Mouse (Mus musculus) midbrain, embryonic 14.5 days (tissue): ENCODE results near the gene Itpa. TPM values are rescaled to one million over a fixed set of nuclear protein-coding genes. Genes with fewer than 3 reads are reported as not detected.

Experiments used
- ATAC-seq: fragments of 200-750 bp; cut with Nextera tagmentation; 2 replicates; pipeline ENCODE4 v1.8.0; 2017; ENCODE audit warnings: moderate number of reproducible peaks, moderate library complexity; ENCODE audit not compliant: low FRiP score, low TSS enrichment
- DNase-seq: peaks from one replicate; pipeline ENCODE4 v3.0.0-alpha.2; 2015
- H3K27ac ChIP-seq: fragments of 300-500 bp; sonication (generic); replicated peaks from 2 replicates; pipeline ENCODE4 v1.5.1; 2014; ENCODE audit warnings: mild to moderate bottlenecking, low read depth, low read length, moderate library complexity
- H3K27me3 ChIP-seq: fragments of 300-500 bp; sonication (generic); 2 replicates; pipeline ENCODE4 v1.6.1; 2014; ENCODE audit warnings: low read length, control low read depth, mixed read lengths; ENCODE audit not compliant: control insufficient read depth, insufficient read depth
- H3K36me3 ChIP-seq: fragments of 300-500 bp; sonication (generic); 2 replicates; pipeline ENCODE4 v1.6.1; 2014; ENCODE audit warnings: low read length, control low read depth; ENCODE audit not compliant: control insufficient read depth, insufficient read depth
- H3K4me1 ChIP-seq: fragments of 300-500 bp; sonication (generic); 2 replicates; pipeline ENCODE4 v1.6.1; 2014; ENCODE audit warnings: mild to moderate bottlenecking, antibody characterized with exemption, low read length, control low read depth; ENCODE audit not compliant: control insufficient read depth, insufficient read depth
- H3K4me2 ChIP-seq: fragments of 300-500 bp; sonication (generic); 2 replicates; pipeline ENCODE4 v1.6.1; 2014; ENCODE audit warnings: mild to moderate bottlenecking, low read length, moderate library complexity
- H3K4me3 ChIP-seq: fragments of 300-500 bp; sonication (generic); replicated peaks from 2 replicates; pipeline ENCODE4 v1.5.1; 2014; ENCODE audit warnings: low read depth, low read length
- H3K9ac ChIP-seq: fragments of 300-500 bp; sonication (generic); replicated peaks from 2 replicates; pipeline ENCODE4 v1.6.1; 2014; ENCODE audit warnings: mild to moderate bottlenecking, low read length, moderate library complexity
- H3K9me3 ChIP-seq: fragments of 300-500 bp; sonication (generic); 2 replicates; pipeline ENCODE4 v1.6.1; 2016; ENCODE audit warnings: low read length, control low read depth, mixed read lengths; ENCODE audit not compliant: control insufficient read depth
- WGBS: fragments of 180-500 bp; shearing (Covaris S2); extraction: QIAGEN DNeasy Blood & Tissue Kit; methylation state at CpG from one replicate; pipeline ENCODE4 v1.1.7; 2014; 5-methylcytosine and 5-hydroxymethylcytosine counted together
- polyA plus RNA-seq: library from polyadenylated mRNA; unstranded; fragments of >200 nt; fragmentation: Nextera tagmentation; extraction: Ambion mirVana; gene quantifications from 2 replicates; pipeline ENCODE4 v1.2.1, GENCODE M21; 2014

The Itpa gene
- polyA plus RNA-seq, 1 experiment from 2014 or later, result 135 TPM

DNA sequence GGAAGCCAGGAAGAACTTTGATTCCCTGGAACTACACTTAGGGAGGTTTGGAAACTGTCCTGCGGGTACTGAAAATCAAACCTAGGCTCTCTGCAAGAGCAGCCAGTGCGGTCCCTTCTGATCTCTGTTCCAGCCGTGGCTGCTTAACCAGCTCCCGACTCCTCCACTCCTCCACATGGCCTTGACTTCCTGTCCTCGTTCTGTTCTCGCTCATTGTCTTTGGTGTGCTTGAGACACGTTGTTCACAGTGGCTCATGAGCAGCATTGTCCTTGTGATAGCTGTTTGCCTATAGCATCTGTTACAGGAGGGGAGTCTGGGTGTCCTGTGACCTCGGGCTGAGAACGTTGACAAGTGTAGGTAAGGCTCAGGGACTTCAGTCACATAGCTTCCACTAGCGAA lies 9.8 kb downstream of the Itpa start:
- whole genome bisulfite sequencing, result 93% methylated on average over 10 of the region's 10 CpGs

DNA sequence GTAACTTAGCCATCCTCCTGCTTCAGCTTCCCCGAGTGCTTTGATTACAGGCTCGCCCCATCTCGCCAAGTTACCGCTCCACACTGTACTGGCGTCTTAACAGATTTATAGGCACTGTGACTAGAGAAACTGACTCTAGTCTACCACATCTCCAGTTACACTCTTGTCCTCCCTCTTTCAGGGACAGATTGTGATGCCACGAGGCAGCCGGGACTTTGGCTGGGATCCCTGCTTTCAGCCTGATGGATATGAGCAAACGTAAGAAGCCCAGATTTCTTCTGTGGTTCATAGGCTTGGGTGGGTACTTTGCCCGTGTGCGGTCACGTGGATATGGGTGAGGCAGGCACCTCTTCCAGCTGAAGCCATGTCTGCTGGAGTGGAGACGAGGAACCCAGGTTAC lies 11.7 kb downstream of the Itpa start:
- no peak overlapping the region for H3K9ac ChIP-seq
- H3K4me1 ChIP-seq, result no peaks in the 10 kb centered on the region
- DNase-seq (no peak), ATAC-seq (no peak)
- WGBS, result 95% methylated on average over 12 of the region's 12 CpGs
- H3K27me3 ChIP-seq, result no peaks in the 10 kb centered on the region
- H3K27ac ChIP-seq, result no peak overlapping the region
- no peaks in the 10 kb centered on the region for H3K9me3 ChIP-seq
- H3K4me2 ChIP-seq, result no peak overlapping the region
- peaks cover 98% of the 10 kb centered on the region for H3K36me3 ChIP-seq
- H3K4me3 ChIP-seq, result no peak overlapping the region

More for the DNA sequence above, 9.8 kb downstream of the Itpa start:
- H3K4me2 ChIP-seq, result no peak overlapping the region
- H3K4me1 ChIP-seq, result no peaks in the 10 kb centered on the region
- no peaks in the 10 kb centered on the region for H3K27me3 ChIP-seq
- no peak for ATAC-seq
- H3K36me3 ChIP-seq, result peaks cover 98% of the 10 kb centered on the region
- DNase-seq, result no peak
- H3K4me3 ChIP-seq, result no peak overlapping the region
- H3K27ac ChIP-seq, result no peak overlapping the region
- H3K9ac ChIP-seq, result no peak overlapping the region
- no peaks in the 10 kb centered on the region for H3K9me3 ChIP-seq

DNA sequence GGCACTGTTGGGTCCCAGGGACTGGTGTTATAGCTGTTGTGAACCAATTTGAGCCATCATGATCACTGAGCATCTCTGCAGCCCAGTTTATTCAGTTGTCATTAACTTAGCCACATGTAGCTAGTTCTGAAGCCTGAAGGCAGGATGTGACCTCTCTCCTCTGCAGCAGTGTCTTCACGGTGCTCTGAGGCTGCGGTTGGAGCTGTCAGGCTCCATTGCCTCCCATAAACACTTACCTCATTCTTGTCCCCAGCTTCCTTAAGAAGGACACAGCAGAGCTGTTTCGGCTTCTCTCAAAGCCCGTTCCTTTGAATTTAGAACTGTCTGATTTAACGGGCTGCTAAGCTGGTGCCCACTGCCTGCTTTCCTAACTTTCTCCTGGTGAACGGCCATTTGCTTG lies 12.5 kb downstream of the Itpa start:
- DNase-seq (no peak), ATAC-seq (no peak)
- H3K4me1 ChIP-seq, result no peaks in the 10 kb centered on the region
- H3K27me3 ChIP-seq, result no peaks in the 10 kb centered on the region
- no peak overlapping the region for H3K9ac ChIP-seq
- no peak overlapping the region for H3K4me3 ChIP-seq
- WGBS, result 91% methylated on average over 6 of the region's 6 CpGs
- H3K9me3 ChIP-seq, result no peaks in the 10 kb centered on the region
- peaks cover 98% of the 10 kb centered on the region for H3K36me3 ChIP-seq
- H3K27ac ChIP-seq, result no peak overlapping the region
- no peak overlapping the region for H3K4me2 ChIP-seq

DNA sequence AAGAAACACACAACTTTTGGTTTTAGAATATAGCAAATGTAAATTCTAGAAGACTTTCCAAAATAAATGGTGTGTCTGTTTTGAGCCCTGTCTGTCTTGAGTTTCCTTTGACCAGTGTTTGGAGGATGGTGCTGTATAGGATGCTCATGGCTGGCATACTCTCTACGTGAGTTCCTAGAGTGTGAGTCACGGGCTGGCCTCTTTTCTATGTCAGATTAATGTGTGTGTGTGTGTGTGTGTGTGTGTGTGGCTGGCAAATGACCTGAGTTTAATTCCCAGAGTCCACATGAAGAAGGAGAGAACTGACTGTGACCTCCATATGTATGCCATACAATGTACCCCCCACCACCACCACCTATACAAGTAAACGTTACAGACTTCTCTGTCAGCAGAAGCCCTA lies 14.1 kb downstream of the Itpa start:
- H3K9me3 ChIP-seq, result no peaks in the 10 kb centered on the region
- H3K36me3 ChIP-seq, result peaks cover 85% of the 10 kb centered on the region
- no peak overlapping the region for H3K27ac ChIP-seq
- H3K4me3 ChIP-seq, result no peak overlapping the region
- no peak overlapping the region for H3K4me2 ChIP-seq
- no peaks in the 10 kb centered on the region for H3K4me1 ChIP-seq
- ATAC-seq, result no peak
- no peak for DNase-seq
- WGBS, result 81% methylated on average over 3 of the region's 3 CpGs
- H3K9ac ChIP-seq, result no peak overlapping the region
- H3K27me3 ChIP-seq, result no peaks in the 10 kb centered on the region

DNA sequence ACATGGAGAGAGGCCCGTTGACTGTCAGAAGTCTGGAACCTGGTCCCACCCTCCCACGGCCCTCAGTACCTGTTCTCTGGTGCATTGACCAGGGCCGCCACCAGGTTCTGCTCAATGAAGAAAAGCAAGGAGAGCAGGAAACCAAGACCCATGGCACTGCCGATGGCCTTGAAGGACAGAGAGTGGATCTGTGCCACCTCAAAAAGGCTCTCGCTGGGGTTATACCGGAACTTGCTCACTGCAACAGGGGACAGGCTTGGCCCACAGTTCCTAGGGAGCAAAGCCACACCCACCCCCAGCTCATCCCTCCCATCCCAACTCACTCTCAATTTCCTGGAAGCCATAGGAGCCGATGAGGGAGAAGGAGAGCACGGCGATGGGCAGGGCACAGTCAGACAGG lies 18.0 kb downstream of the Itpa start:
- no peak overlapping the region for H3K4me3 ChIP-seq
- ATAC-seq, result no peak
- H3K36me3 ChIP-seq, result peaks cover 46% of the 10 kb centered on the region

DNA sequence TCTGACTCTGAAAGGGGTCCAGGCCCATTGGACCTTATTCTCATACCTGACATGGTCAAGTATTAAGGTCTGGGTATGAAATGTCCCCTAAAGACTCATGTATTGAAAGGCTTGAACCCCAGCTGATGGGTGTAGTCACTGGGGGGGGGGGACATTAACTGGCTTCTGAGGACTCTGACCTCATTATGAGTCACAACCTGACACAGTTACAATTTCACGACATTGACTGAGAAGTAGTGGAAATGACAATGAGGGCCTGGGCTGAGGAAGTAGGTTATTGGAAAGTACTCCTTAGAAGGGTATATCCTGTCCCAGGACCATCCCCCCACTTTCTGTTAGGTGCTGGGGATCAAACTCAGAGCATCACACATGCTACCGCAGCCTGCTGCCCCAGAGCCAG lies 21.6 kb downstream of the Itpa start:
- Histone ChIP-seq H3K4me2 (no peak overlapping the region), H3K4me1 (no peaks in the 10 kb centered on the region), H3K36me3 (peaks cover 12% of the 10 kb centered on the region), H3K27ac (no peak overlapping the region), H3K9me3 (no peaks in the 10 kb centered on the region), H3K4me3 (no peak overlapping the region), H3K9ac (no peak overlapping the region), H3K27me3 (no peaks in the 10 kb centered on the region)
- 85% methylated on average over 2 of the region's 2 CpGs for WGBS
- no peak for DNase-seq
- ATAC-seq, result no peak

More for the DNA sequence above, 18.0 kb downstream of the Itpa start:
- Histone ChIP-seq H3K9me3 (no peaks in the 10 kb centered on the region), H3K4me1 (no peaks in the 10 kb centered on the region), H3K9ac (no peak overlapping the region), H3K27ac (no peak overlapping the region), H3K4me2 (no peak overlapping the region), H3K27me3 (no peaks in the 10 kb centered on the region)
- DNase-seq, result no peak
- 91% methylated on average over 9 of the region's 9 CpGs for WGBS

DNA sequence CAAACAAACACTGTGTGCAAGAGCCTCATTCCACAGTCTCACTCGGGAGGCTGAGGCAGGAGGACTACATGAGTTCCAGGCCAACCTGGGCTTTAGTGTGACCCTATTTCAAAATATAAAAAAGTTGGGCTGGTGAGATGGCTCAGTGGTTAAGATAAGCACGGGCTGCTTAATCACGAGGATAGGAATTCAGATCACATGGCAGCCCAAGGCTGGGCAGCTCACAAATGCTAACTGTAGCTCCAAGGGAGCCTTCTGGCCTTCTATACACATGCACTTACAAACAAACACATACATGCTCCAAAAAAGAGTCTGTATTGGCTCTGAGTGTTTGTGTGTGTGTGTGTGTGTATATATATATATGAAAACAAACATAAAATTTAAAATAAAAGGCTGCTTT lies 26.2 kb downstream of the Itpa start:
- no peaks in the 10 kb centered on the region for H3K36me3 ChIP-seq
- 36% methylated on average over 3 of the region's 3 CpGs for WGBS
- H3K27ac ChIP-seq, result no peak overlapping the region
- H3K9me3 ChIP-seq, result no peaks in the 10 kb centered on the region
- ATAC-seq (no peak), DNase-seq (no peak)
- no peak overlapping the region for H3K4me2 ChIP-seq
- H3K9ac ChIP-seq, result no peak overlapping the region
- H3K27me3 ChIP-seq, result peaks cover 23% of the 10 kb centered on the region
- no peak overlapping the region for H3K4me3 ChIP-seq
- H3K4me1 ChIP-seq, result 0 out of 2 replicates have a peak, but pooled peaks cover 8% of the 10 kb centered on the region

DNA sequence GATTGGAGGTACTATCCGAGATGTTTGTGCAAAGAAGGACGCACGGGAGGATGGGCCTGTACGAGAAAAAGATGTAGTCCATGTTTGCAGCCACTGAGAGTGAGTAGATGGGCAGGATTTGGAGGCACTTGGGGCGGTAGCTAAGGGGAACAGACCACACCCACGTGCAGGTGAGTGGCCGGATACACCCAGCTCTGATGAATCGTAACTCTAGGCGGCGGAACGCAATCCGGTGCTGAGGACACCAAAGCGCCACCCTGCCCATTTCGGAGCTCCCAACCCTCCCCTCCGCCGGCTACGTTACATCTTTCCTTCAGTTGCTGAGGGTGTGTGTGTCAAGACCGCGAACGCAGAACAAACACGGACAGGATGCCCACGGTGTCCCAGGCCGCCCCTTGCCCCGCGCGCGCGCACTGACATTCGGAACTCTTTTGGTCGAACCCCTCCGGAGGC lies 29.3 kb downstream of the Itpa start:
- no peak for DNase-seq
- Histone ChIP-seq H3K36me3 (no peaks in the 10 kb centered on the region), H3K9ac (peak overlapping the region; percentile 36; the same call in 1 of the 2 replicates), H3K9me3 (no peaks in the 10 kb centered on the region), H3K4me1 (0 out of 2 replicates have a peak, but pooled peaks cover 8% of the 10 kb centered on the region), H3K27ac (no peak overlapping the region), H3K27me3 (peaks cover 30% of the 10 kb centered on the region), H3K4me3 (peak overlapping the region; percentile 40), H3K4me2 (peak overlapping the region; percentile 94)
- ATAC-seq, result peak; percentile 8; the same call in 1 of the 2 replicates
- 1% methylated on average over 31 of the region's 31 CpGs for WGBS

DNA sequence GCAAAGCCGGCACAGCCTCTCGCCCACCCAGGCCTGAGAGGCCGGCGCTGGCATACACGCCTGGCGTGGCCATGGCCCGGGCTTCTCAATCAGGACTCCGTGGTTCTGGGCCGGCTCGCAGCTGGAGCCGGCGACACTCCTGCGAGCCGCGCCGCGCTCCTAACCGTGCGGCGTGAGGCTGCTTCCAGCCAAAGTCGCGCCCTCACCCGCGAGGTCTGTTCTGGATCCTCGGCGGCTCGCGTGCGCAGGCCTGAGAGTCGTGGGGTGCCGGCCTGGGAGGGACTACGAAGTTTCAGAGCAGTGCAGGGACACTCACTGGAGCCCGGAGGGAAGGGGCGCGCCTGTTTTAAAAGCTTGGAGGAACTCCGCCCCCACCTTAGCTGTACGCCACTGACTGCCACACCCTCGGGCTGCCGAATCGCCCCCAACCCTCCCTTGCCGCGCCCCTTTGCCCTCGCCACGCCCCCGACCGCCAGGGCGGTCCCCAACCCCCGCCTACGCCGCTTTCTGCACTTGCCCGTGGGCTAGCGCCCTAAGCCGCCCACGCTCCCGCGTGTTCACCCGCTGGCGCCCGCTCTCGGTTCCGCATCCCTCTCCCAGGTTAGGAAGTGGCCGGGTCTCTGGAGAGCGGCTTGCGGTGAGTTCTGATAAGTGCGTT lies 29.9 kb downstream of the Itpa start, which contains the start of gene Slc4a11:
TSS of gene Slc4a11 (minus strand) at position 367 of the 658 bp plus-strand sequence.
- no peaks in the 10 kb centered on the region for H3K36me3 ChIP-seq
- H3K4me1 ChIP-seq, result 0 out of 2 replicates have a peak, but pooled peaks cover 8% of the 10 kb centered on the region
- peak; percentile 63 for DNase-seq
- peak within 1 kb of the TSS; percentile 36; the same call in 1 of the 2 replicates for H3K9ac ChIP-seq
- H3K4me2 ChIP-seq, result peak within 1 kb of the TSS; percentile 94
- no peaks in the 10 kb centered on the region for H3K9me3 ChIP-seq
- H3K4me3 ChIP-seq, result peak within 1 kb of the TSS; percentile 40
- H3K27me3 ChIP-seq, result peaks cover 30% of the 10 kb centered on the region
- under 1% methylated on average over 65 of the region's 65 CpGs for WGBS
- H3K27ac ChIP-seq, result no peak within 1 kb of the TSS
- ATAC-seq, result peak; percentile 59
